Mouse (Mus musculus) ES-E14 (cell line): Measurements from ENCODE around the gene Gm28048. TPM values are rescaled to one million over a fixed set of nuclear protein-coding genes. Genes with fewer than 3 reads are reported as not detected.

Experiments
- DNase-seq: peaks from one replicate; pipeline ENCODE4 v3.0.0-alpha.2; 2013; ENCODE audit warnings: low read depth, low spot score
- H3K27ac ChIP-seq: 2 replicates; pipeline ENCODE4 v1.5.1; 2012; ENCODE audit warnings: low read depth, mild to moderate bottlenecking, low read length, moderate library complexity, mixed read lengths; ENCODE audit not compliant: poor library complexity, insufficient read depth, severe bottlenecking
- H3K36me3 ChIP-seq: 2 replicates; pipeline ENCODE4 v1.6.1; 2012; ENCODE audit warnings: mild to moderate bottlenecking, low read length, moderate library complexity, mixed read lengths; ENCODE audit not compliant: control insufficient read depth, poor library complexity, insufficient read depth, severe bottlenecking
- H3K4me1 ChIP-seq, 2 experiments: fragments of 150-350 bp in 1 of 2; sonication (generic) in 1 of 2; 2 replicates each; pipeline ENCODE4 v1.6.1; 2012; ENCODE audit warnings: low read length in 2 of 2, mild to moderate bottlenecking in 1 of 2, mixed read lengths in 1 of 2; ENCODE audit not compliant: control insufficient read depth in 2 of 2, insufficient read depth in 2 of 2, poor library complexity in 1 of 2
- H3K4me3 ChIP-seq, 2 experiments: fragments of 150-350 bp in 1 of 2; sonication (generic) in 1 of 2; 2 replicates each; pipeline ENCODE4 v1.5.1; 2012; ENCODE audit warnings: low read length in 2 of 2, low read depth in 1 of 2, mild to moderate bottlenecking in 1 of 2, mixed read lengths in 1 of 2; ENCODE audit not compliant: insufficient read depth in 1 of 2, poor library complexity in 1 of 2, severe bottlenecking in 1 of 2
- H3K9ac ChIP-seq: 2 replicates; pipeline ENCODE4 v1.6.1; 2012; ENCODE audit warnings: low read depth, mild to moderate bottlenecking, low read length, mixed read lengths; ENCODE audit not compliant: poor library complexity, insufficient read depth, severe bottlenecking
- H3K9me3 ChIP-seq: fragments of 150-350 bp; sonication (generic); 2 replicates; pipeline ENCODE4 v1.6.1; 2012; ENCODE audit warnings: low read depth, mild to moderate bottlenecking, low read length; ENCODE audit not compliant: control insufficient read depth, insufficient read depth
- CHD2 ChIP-seq: IDR thresholded peaks from 2 replicates; pipeline ENCODE4 v1.6.1; 2014; ENCODE audit warnings: mild to moderate bottlenecking, low read depth, low read length, inconsistent platforms
- HCFC1 ChIP-seq: IDR thresholded peaks from 2 replicates; pipeline ENCODE4 v1.6.1; 2012; ENCODE audit warnings: low read length, inconsistent platforms, borderline replicate concordance; ENCODE audit not compliant: insufficient read depth
- MAFK ChIP-seq: IDR thresholded peaks from 2 replicates; pipeline ENCODE4 v1.6.1; 2014; ENCODE audit warnings: mild to moderate bottlenecking, low read depth, low read length, inconsistent platforms; ENCODE audit not compliant: insufficient read depth
- ZC3H11A ChIP-seq: IDR thresholded peaks from 2 replicates; pipeline ENCODE4 v1.6.1; 2012; ENCODE audit warnings: low read depth, mild to moderate bottlenecking, inconsistent platforms, low read length, borderline replicate concordance
- ZNF384 ChIP-seq: IDR thresholded peaks from 2 replicates; pipeline ENCODE4 v1.6.1; 2012; ENCODE audit warnings: low read depth, low read length, inconsistent platforms
- in situ Hi-C, 2 experiments: fragments of 600-800 bp; cut with MboI; formaldehyde crosslinking; loops; one replicate each; pipeline ENCODE4 v1.15.1; 2025; ENCODE audit warnings: low sequenced_read_pairs in 2 of 2, inconsistent platforms in 1 of 2; ENCODE audit not compliant: unreplicated experiment in 2 of 2
- total RNA-seq: library from RNA; depleted of rRNA; stranded (reverse); fragments of 300-350 nt; gene quantifications from 2 replicates; pipeline ENCODE4 v1.2.3, GENCODE M21; 2012

Gene Gm28048
- total RNA-seq, 1 experiment = 16.3 TPM

DNA sequence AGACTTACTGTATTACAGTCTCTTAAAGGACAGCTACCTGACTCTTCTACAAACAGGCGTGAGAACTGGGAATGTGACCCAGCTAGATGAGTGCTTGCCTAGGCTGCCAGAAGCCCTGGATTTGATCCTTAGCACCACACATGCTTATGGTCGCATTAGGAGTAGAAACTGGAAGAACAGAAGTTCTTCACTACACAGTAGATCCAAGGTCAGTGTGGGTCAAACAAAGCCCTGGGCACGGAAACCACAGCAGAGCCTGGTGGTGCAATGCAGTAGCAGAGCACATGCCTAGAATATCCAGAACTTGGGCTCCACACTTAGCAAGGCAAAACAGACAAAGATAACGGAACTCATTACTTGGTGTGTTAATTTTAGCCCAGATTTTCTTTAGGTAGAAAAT lies 131.8 kb downstream of the Gm28048 start:
- H3K36me3 ChIP-seq = no peaks in the 10 kb centered on the region
- TF ChIP-seq HCFC1 (no peak), CHD2 (no peak), ZC3H11A (no peak), MAFK (no peak), ZNF384 (no peak)
- H3K4me1 ChIP-seq = peaks cover 25 to 40% of the 10 kb centered on the region in 2 experiments
- H3K9me3 ChIP-seq = no peaks in the 10 kb centered on the region
- H3K4me3 ChIP-seq = peak overlapping the region in 1 of 2 experiments; percentile 13; a peak in 1 of 4 replicates
- DNase-seq = no peak
- H3K27ac ChIP-seq = peak overlapping the region; percentile 82; the same call in 1 of the 2 replicates
- in situ Hi-C loops = no loop called here
- H3K9ac ChIP-seq = no peak overlapping the region; the same call in 1 of the 2 replicates

DNA sequence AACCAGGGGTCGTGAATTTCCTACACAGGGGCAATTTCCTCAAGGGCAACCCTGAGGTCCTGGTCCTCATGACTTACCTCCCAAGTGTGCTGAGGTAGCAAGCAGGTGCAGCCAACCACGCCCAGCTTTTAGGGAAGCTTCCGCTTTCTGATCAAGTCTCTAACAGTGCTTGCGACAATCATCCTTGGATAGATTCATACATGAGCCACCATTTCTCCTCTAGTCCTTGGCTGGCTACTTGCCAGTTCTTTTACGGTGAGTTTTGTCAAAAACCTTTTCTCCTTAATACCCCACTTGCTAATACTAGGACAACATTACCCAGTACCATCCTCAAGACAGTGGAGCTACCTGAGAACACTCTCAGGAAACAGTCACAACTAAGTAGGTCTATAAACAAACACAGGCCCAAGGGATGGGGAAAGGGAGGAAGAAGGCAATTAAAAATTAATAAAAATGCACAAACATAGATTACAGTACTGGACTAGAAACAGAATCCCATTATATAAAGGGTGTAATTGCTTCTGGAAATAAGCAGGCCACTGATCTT lies 133.2 kb downstream of the Gm28048 start:
- in situ Hi-C loops = no loop called here
- Histone ChIP-seq H3K4me3 (no peak overlapping the region), H3K36me3 (no peaks in the 10 kb centered on the region), H3K4me1 (peaks cover 28 to 42% of the 10 kb centered on the region in 2 experiments), H3K27ac (no peak overlapping the region), H3K9me3 (no peaks in the 10 kb centered on the region), H3K9ac (no peak overlapping the region; the same call in 1 of the 2 replicates)
- TF ChIP-seq HCFC1 (no peak), MAFK (no peak), CHD2 (no peak), ZC3H11A (no peak), ZNF384 (no peak)
- DNase-seq = no peak

DNA sequence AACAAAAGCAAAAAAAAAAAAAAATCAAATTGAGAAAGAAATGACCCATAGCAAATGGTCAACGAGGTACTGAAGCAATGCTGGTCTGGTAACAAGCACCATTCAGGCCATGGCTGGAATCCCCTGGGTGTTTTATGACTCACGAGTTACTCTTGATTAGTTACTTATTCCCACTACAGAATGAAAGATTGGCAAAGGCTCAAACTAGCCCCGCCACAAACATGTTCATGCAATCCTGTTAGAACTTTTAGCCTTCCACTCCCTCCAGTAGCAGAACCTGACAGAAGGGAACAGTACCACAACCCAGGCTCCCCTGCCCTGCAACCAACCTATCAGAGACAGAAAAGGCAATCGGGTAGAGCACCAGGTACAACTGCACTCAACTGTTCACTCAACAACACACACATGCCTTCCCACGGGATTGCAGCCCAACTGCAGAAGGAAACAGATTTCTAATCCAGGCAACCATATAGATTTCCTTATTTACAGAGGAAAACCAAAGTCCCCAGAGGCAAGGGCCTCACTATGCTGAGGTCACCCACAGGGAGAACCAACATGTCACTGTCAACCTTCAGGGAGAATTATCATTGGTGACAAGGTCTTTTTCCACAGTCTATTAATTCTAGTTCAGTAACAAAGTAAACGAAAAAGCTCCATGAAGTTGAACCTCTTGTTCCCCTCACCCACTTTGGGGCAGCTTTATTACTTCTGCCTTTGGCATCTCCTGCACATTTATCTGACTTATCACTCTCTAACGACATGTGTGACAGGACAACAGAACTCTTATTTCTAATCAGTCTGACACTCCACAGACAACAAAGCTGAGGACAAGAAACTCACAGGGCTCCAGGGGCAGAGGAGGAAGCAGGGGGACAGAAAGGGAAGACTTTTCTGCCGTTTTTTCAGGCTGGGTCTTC lies 133.9 kb downstream of the Gm28048 start:
- in situ Hi-C loops = no loop called here
- DNase-seq = no peak
- TF ChIP-seq ZC3H11A = no peak
- no peak for TF ChIP-seq CHD2
- TF ChIP-seq ZNF384 = no peak
- no peak for TF ChIP-seq HCFC1
- no peak for TF ChIP-seq MAFK
- Histone ChIP-seq H3K9ac (no peak overlapping the region; the same call in 1 of the 2 replicates), H3K4me3 (no peak overlapping the region), H3K36me3 (no peaks in the 10 kb centered on the region), H3K27ac (no peak overlapping the region), H3K9me3 (no peaks in the 10 kb centered on the region), H3K4me1 (peaks cover 30 to 41% of the 10 kb centered on the region in 2 experiments)

DNA sequence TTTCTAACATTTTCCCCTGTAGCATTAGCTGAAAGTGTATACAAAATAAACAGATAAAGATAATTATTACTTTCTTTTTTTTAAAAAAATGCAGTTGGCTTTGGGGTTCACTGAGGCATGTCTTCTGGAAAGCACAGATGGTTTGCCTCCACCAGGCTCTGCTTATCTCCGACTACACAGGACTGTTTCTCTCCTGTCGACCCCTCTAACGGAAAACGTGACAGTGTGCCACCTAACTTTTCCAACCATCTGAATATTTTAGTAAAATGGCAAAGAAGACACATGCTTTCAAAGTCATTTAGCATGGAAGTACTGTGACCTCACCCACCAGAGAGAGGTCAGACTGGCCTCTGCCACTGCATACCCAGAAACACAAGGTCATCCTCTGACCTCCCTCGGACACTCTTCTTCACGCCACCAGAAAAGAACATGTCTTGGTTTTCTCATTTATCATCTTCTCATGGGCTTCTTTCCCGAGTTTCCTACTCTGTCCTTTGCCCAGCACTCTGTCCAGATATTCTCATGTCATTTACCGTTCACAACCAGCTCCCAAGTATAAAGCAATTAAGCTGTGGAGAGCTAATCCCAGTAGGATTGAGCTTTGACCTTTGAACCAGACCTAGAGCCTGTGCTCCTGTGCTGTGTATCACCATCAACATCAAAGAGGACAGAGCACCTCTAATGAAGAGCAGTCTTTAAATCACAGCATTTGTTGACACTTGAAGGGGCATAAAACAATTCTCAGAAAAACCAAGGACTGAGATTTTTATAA lies 134.7 kb downstream of the Gm28048 start:
- H3K4me1 ChIP-seq = peaks cover 33 to 38% of the 10 kb centered on the region in 2 experiments
- in situ Hi-C loops = no loop called here

More for the DNA sequence above, 134.7 kb downstream of the Gm28048 start:
- Histone ChIP-seq H3K27ac (no peak overlapping the region), H3K4me3 (no peak overlapping the region), H3K36me3 (no peaks in the 10 kb centered on the region), H3K9ac (no peak overlapping the region), H3K9me3 (no peaks in the 10 kb centered on the region)
- TF ChIP-seq HCFC1 (no peak), ZNF384 (no peak), MAFK (no peak), ZC3H11A (no peak), CHD2 (no peak)
- no peak for DNase-seq
